Mouse (Mus musculus) adrenal gland, postnatal 36 days (tissue): Measurements from ENCODE around the gene Dab2ip. TPM values are rescaled to one million over a fixed set of nuclear protein-coding genes. Genes with fewer than 3 reads are reported as not detected.

Experiments
- DNase-seq, 2 experiments: peaks; one replicate each; pipeline ENCODE4 v3.0.0; 2021; ENCODE audit warnings: mixed read lengths in 1 of 2
- total RNA-seq, 2 experiments: library from RNA; stranded (reverse); gene quantifications; 2 replicates each; pipeline ENCODE4 v1.2.3; 2021

The Dab2ip gene
- total RNA-seq, 2 experiments from 2014 or later: 65.0 to 103 TPM

DNA sequence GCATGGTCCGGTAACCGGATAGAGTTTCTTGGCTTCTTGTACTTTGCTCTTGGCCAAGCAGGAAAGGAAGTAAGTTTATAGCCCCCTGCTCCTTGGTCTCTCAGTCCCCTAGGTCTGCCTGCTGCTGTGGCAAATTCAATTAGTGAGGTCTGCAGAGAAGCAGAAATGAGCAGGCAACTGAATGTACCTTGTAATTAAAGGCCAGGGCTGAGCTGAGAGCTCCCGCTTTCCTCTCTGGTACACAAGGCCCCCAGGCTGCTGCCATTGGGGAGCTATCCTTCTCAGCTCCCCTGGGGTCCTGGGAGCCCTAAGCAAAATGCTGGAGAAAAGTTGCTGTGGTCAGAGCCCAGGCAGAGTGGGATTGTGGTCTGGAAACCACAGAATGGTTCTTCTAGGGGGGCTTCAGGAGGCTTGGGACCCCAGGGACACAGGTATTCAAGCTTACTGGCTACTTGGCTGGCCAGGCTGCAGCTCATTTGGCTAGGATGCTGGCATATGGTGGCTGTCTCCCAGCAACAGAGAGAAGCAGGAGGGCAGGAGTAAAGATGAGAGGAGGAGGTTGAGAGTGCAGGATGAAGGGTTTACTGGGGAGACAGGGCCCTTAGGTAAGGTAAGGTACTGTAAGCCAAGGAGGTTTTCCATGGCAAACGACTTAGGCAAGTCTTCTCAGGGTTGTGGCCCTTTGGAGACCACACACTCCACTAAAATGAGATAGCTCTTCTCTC lies 922 bp downstream of the Dab2ip start:
- DNase-seq: no peak

DNA sequence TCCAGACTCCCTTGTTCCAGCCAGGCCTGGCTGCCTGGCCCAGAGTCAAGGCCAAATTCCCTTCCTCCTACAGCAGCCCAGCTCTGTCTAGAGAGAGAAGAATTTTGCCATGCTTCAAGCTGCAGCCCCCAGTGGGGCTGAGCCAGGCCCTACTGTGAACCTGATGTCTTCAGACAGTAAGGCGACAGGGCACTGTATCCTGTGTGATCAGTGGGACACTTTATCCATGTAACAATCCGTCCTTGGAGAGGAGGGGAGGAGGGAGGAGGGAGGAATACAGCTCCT lies 1.4 kb downstream of the Dab2ip start:
- DNase-seq: peak; percentile 52 to 70

DNA sequence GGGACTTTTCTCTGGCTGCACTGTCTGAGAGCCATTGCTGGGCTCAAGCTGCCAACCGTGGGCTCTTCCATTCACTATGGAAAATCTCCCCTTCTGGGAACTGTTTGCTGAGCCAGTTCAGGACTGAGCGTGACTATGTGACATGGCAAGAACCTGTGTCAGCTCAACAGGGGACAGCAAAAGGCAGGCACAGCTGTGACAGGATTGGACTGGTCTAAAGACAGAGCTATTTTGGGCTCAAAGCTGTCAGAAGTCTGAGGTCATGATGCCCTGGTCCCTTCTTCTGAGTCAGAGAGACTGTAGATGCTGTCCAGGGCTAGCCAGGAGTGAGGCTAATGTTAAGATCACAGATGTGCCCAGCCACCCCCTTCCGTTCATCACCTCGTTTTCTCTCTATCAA lies 5.7 kb downstream of the Dab2ip start:
- no peak for DNase-seq

DNA sequence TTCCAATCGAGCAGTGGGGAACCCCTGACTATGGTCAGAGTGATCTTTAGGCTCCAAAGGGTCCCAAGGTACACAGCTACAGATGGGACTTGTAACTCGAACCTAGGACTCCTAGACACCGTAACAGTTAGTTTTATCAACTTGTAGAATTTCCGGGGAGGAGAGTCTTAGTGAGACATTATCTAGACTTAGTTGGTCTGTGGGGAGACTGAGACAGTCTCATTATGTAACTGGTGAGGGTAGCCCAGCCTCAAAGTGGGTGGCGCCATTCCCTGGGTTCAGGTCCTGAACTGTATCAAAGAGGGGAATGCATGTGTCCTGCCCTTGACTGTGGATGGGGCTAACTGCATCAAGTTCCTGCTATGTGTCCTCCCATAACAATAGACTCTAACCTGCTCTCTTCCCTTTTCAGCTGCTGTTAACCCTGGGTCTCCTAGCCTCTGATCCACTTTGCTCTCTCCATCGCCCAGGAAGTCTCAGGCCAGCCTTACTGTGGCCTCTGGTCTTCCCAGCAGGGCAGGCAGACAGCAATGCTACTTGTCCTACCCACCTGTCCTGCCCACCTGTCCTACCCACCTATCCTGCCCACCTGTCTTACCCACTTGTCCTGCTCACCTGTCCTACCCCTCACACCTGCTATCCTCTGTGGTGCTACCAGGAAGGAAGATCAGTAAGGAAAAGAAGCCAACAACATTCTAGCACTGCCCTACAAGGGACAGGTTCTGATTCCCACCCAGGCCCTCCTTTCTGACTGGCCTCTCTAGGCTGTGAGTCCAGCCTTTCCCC lies 7.2 kb downstream of the Dab2ip start:
- no peak for DNase-seq

DNA sequence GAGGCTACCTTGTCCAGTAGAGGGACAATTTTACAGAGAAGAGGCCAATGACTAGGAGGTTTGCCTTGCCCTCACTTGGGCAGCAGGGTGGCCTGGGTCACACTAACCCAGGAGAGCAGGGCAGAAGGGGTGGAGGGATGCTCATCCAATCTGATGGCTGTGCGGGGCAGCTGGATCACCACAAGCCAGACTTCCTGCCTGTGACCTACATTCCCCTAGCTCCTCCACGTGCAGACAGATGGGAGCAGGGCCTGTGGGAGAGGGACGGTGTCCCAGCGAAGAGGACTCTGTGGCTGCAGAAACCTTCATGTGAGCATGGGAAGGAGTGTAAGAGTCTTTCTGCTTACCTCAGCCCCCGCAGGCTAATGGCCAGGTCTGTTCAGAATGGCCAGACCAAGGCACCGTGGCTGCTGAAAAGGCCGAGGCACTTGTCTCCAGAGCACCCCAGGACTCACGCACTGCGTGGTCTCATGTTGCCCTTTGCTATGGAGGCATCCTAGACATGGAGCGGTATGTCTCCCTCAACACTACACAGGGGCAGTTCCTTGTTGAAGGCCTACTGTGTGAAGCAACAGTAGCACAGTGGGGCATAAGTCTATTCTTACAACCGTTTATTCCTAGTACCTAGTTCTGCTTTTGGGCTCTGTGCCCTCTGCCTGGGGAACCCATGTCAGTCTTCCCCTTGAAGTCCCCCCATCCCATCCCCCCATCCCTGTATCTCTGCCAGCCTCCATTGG lies 9.1 kb downstream of the Dab2ip start:
- DNase-seq: no peak

DNA sequence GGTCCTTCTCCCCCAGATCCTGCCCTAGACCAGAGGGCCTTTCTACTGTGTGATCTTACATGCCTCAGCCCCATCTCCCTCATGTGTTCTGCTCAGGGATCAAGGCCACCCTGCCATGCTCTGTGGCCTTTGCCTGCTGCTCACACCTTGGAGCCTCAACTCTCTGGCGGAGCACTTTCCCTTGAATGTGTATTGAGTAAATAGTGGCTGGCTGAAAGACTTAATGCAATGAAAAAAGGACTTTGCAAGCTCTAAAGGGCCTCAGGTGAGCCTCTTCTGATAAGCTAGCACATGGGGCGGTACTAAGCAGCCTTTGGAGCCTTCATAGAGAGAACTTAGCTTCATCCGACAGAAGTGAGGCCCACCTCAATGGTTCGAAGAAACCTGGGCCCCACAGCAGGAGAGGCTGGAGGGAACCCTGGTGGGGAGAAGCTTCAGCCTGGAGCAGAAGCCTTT lies 9.7 kb downstream of the Dab2ip start:
- no peak for DNase-seq

DNA sequence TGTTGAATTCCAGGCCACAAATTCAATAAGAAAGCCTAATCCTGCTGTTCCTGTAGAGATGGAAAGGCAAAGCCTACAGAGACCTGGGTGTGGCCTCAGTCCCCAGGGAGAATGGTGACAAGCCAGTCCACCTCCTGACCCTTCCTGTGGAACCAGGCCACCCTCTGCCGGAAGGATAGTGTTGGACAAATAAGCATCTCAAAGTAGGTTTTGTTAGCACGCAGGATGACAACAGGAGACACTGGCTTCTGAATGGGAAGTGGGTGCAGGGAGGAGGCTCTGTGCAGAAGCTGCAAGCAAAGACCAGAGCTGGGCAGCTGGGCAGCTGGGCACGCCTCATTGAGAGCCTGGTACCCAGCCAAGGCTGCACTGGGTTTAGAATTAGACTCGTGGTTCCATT lies 12.7 kb downstream of the Dab2ip start:
- no peak for DNase-seq

DNA sequence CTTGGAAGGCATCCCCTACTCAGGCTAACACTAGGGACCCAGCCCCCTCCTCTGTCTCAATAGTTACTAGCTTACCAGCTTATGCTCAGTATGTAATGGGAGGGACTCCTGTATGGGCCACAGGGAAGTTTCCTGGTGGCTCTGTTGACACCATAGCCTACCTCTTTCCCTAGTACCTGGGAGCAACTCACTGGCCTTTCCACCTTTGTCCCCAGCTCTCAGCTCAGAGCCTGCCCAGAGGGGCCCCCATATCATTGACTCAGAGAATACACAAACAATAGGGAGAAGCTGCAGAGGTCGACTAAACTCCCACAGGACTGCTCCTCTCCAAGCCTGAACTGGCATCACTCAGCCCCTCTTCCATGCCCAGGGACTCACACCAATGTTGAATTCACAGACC lies 16.6 kb downstream of the Dab2ip start:
- DNase-seq: no peak

DNA sequence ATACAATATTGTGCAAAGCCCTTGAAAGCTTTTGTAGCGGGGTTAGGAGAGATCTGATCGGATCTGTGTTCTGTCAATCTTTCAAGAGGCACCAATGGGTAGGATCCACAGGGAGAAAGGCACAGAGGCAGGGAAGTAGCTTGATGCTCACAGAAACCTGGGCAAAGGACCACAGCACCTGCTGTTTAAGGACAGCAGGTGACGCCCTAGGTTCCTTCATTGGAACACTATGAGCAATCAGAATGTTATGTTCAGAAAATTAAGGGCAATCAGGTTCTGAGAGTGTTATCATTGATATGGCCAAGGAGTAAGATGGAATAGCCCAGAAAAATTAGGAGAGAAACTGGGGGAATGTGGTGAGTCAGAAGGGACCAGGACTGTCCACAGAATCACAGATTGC lies 18.6 kb downstream of the Dab2ip start:
- DNase-seq: no peak

DNA sequence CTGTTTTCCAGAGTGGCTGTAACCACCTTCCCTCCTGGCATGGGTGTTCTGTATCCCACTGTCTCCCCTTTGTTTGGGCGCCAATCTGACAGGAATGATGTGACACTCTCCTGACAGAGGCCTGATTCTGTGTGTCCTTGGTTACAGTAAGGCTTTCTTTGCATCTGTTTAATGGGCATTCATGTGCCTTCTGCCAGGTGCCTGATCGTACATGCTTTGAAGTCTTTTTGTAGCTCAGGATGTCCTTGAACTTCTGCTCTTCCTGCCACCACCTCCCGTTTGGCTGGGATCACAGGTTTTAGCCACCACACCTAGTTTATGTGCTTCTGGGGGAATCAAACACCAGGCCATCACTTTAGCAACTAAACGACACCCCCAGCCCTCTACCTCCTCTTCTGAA lies 22.0 kb downstream of the Dab2ip start:
- no peak for DNase-seq

DNA sequence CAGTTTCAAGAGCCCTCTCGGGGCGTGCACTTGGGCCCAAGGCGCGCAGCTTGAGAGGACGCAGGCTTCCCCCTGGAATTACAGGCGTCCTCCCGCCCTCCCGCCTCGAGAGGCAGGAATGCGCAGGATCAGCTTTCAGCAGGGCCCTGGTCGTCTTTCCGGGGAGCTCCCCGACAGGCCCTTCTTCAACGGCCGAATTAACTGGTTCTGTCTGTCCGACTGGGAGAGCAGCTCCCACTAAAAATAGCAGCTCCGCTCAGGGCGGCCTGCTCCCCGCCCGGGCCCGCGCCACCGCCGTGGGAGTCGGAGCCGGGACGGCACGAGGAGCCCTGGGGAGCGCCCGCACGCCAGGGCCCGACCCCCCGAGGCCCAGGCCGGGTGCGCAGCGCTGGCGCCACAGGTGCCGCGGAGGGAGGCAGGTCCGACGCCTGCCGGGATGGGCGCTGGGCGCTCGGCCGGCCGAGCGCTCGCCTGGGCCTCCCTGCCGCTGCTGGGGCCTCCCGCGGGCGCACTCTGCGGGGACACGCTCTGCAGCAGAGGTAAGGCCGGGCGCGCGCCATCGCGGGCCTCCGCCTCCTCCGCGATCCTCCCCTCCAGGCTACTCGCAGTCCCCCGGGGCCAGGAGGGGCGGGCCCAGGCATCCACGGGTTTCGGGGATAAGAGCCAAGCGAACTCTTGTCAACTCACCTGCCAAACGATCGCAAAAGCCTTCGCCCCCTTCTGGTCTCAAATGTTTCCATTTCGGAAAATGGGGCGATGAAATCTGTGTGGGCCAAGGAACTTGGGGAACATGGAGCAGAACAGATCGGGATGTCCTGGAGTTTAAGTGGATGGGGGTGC lies 23.7 kb downstream of the Dab2ip start:
- peak; percentile 68 to 80 for DNase-seq

DNA sequence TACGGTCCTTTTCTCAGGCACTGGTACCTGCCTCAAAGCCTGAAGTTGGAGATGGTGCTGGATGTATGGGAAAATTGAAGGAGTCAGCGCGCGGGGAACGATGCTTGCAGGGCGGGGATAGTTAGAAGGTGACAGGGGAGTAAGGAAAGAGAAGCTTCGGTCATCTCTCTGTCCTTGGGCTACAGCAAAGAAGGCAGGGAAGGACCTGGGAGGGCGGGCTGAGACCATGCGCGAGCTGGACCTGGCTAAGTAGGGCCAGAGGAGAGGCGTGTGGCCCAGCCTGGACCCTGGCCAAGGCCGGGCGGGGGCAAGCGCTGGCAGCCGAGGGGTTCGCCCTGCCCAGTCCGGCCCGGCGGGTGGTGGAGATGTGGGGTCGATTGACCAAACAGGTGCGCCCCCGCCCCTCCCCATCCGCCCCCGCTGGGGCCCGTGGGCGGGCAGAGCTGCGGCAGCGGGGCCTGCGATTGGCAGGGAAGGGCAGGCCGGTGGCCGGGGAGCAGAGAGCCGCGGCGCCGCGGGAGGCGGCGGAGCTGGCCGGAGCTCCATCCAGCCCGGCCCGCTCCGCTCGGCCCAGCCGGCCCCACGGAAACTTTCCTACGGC lies 24.4 kb downstream of the Dab2ip start:
- peak; percentile 75 to 83 for DNase-seq

DNA sequence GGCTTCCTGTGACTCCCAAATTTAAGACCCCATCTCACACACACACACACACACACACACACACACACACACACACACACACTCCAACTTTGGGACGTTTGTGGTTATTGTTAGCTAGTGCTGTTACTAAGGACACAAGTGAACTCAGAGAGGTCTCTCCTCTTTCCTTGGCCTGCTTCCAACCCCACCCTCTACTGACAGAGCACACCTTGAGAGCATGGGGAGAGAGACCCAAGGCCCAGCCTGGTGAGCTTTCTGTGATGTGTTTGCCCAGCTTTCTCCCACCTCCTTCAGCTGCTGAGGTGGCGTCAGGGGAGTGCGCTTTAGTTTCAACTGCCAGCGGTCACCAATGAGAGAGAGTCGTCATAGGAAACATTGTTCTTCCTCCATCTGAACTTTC lies 25.3 kb downstream of the Dab2ip start:
- no peak for DNase-seq

DNA sequence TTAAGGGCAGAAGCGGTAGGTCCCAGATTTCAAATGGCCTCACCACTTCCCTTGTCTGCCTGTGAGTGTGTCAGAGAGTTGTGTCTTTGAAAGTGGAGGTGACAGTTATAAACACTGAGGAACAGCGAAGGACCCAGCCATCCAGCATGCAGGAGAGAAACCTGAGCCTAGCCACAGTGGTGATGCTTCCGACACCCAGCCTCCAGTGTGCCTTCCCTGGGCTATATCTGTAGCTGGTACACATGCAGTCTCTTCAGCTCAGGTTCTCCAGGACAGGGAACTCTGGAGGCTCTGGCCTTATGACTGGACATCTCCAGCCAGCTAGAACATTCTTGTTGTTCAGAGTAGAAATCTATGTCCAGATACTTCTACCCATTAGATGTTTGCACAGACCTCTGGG lies 25.9 kb downstream of the Dab2ip start:
- no peak for DNase-seq

DNA sequence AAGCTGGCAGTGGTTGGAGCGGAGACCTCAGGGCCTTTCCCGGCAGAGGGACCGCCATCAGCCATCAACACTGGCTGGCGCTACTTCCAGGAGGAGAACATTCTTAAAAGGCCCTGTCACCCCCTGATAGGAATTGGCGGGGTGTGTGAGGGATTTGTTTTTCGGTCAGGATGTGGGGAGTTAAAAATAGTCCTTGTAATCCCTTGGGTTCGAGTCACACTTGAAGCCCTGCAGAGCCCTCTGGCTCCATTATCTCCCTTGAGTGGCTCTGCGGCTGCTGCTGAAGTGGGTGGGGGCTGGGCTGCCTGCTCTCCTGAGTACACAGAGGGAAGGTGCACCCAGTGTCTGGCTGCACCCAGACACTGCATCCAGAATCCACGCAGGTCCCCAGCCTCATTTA lies 30.3 kb downstream of the Dab2ip start:
- no peak for DNase-seq

DNA sequence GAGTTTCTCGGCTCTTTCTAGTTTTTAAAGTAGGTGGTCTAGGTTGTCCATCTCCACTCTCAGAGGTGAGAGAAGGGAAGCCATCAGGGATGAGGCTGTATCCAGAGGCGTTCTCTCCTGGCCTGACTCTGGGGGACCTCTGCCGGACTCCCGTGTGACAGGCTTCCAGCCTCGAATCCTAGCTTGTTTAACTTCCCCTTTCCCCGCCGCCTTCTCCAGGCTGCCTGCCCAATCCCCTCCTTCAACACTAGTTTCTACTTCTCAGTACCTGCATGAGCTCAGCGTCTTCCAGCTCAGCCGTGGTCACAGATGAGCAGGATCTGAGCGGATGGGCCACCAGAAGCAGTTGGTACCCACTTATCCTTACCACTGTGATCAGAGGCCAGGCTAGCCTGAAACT lies 31.3 kb downstream of the Dab2ip start:
- no peak for DNase-seq

DNA sequence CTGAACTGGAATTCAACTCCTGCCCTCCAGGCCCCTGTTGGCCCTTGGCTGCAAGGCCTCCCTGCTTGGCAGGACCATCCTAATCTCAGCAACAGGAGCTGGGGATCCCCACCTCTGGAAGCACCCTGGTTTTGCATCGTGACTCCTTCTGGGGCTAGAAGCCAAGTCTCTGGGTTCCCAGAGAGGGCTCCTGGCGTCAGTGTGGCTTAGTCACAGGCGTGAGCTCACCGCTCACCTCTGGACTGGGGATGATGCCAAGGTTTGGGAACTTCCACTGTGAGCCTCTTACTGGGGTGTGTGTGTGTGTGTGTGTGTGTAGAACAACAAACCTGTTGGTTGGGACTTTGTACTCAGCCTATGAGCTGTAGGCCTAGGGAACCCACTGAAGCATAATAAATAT lies 31.7 kb downstream of the Dab2ip start:
- peak; percentile 81 to 83 for DNase-seq

DNA sequence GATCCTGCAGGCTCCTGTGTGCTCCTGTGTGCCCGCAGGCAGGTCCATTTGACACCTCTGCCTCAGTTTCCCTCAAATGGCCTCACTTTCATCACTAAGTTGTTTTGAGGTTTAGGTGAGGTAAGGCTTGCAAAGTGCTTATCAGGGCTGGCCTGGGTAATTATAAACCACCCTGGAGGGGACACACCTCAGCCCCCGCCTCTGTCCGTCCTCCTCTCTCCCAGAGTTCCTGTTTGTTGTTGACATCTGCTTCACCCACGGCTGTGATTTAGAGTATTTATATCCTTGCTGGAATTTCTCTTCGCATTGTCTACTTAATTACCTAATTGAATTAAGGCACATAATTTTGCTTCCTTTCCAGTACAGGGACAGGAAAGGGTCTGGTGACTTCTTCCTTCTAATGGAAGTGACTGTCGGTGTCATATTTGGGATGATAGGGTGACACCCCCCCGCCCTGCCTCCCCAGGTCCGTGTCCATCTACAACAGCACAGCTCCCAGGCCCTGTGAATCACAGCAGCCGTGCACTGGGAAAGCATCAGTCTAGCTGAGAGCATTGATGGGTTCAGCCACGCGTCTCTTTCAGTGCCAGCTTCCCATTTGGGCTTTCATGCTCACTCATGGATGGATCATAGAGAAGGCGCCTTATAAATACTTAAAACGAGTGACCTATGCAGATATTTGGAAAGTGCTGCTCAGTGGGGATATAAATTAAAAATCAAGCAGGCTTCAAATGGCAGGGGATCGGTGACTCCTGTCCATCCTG lies 34.1 kb downstream of the Dab2ip start:
- DNase-seq: no peak

DNA sequence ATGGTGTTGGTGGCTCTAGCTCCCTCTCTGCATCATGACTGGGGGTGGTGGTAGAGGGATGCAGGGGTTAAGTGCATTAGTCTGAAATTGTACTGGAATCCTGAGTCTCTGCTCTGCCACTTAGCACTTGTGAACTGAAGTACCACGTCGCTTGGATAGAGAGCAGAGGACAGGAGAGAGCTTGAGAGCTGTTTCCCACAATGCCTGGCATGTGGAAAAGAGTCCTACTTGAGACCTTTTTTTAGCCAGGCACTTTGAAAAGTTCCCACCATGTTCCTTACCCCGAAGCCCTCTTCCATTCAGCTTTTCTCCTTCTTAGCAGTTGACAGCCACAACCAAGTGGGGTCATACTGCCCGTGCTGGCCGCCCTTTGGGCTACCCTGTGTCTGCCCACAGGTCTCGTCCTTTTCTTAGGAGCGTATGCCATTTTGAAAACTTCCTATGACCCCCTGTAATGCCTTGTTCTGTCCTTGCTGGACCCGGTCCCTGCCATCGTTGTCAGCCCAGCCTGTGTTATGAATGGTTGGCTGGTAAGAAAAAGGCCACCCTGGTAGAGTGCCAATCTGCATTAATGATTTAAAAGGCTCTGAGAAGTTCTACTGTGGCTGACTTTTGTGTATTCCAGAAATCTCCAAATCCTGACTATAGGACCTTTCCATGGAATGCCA lies 34.8 kb downstream of the Dab2ip start:
- DNase-seq: no peak

DNA sequence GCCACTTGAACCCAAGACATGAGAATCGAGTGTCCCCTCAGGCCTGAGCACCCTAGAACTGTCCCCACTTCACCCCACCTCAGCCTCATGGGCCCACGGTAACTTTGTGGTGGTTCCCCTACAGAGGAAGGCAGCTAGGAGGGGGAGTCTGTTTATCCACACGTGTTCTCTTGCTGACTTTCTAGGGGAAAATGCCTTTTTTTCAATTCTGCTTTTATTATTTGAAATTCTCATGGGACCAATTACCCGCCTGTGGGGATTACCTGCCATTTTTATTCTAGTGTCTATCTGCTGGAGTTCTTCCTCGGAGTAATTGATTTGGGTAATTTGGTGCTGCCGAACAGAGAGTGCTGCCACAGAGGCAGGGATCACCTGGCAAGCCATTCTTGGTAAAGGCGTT lies 35.8 kb downstream of the Dab2ip start:
- no peak for DNase-seq

DNA sequence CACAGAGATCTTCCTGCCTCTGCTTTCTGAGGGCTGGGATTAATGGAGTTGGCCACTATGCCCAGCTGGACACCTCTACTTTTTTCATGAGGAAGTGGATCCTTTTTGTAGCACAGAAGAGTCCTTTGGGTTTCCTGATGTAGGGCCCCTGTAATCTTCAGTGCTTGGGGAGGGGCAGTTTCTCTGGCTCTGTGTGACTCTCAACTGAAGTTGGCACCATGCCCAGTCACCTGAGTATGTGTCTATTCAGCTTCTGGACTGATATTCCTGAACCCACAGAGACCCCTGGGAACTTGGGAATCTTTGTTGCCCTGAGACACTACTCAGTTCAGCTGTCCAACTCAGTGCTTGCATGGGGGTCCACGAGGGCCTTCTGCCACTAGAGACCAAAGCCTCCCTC lies 37.0 kb downstream of the Dab2ip start:
- no peak for DNase-seq
